Mouse (Mus musculus) midbrain, embryonic 16.5 days (tissue): ENCODE measurements around the gene Ppt2. TPM values are rescaled to one million over a fixed set of nuclear protein-coding genes. Genes with fewer than 3 reads are reported as not detected.

Source experiments
- ATAC-seq: fragments of 200-750 bp; cut with Nextera tagmentation; 2 replicates; pipeline ENCODE4 v1.8.0; 2017; ENCODE audit warnings: moderate TSS enrichment
- H3K27ac ChIP-seq: fragments of 300-500 bp; sonication (generic); 2 replicates; pipeline ENCODE4 v1.5.1; 2014; ENCODE audit warnings: mild to moderate bottlenecking, low read length, mixed read lengths
- H3K27me3 ChIP-seq: fragments of 300-500 bp; sonication (generic); 2 replicates; pipeline ENCODE4 v1.6.1; 2014; ENCODE audit warnings: low read depth, low read length, mixed read lengths; ENCODE audit not compliant: control insufficient read depth, insufficient read depth
- H3K36me3 ChIP-seq: fragments of 300-500 bp; sonication (generic); 2 replicates; pipeline ENCODE4 v1.6.1; 2014; ENCODE audit warnings: mild to moderate bottlenecking, low read length, moderate library complexity, mixed read lengths; ENCODE audit not compliant: control insufficient read depth, insufficient read depth
- H3K4me1 ChIP-seq: fragments of 300-500 bp; sonication (generic); 2 replicates; pipeline ENCODE4 v1.6.1; 2014; ENCODE audit warnings: mild to moderate bottlenecking, low read length, mixed read lengths; ENCODE audit not compliant: control insufficient read depth, insufficient read depth
- H3K4me2 ChIP-seq: fragments of 300-500 bp; sonication (generic); 2 replicates; pipeline ENCODE4 v1.6.1; 2014; ENCODE audit warnings: mild to moderate bottlenecking, low read length, mixed read lengths
- H3K4me3 ChIP-seq: fragments of 300-500 bp; sonication (generic); 2 replicates; pipeline ENCODE4 v1.5.1; 2014; ENCODE audit warnings: low read depth, mild to moderate bottlenecking, low read length, moderate library complexity, mixed read lengths
- H3K9ac ChIP-seq: fragments of 300-500 bp; sonication (generic); 2 replicates; pipeline ENCODE4 v1.6.1; 2014; ENCODE audit warnings: low read depth, low read length, mixed read lengths
- H3K9me3 ChIP-seq: fragments of 300-500 bp; sonication (generic); replicated peaks from 2 replicates; pipeline ENCODE4 v1.6.1; 2014; ENCODE audit warnings: mild to moderate bottlenecking, low read length, mixed read lengths; ENCODE audit not compliant: control insufficient read depth, poor library complexity, severe bottlenecking
- WGBS: fragments of 180-500 bp; shearing (Covaris S2); extraction: QIAGEN DNeasy Blood & Tissue Kit; methylation state at CpG from one replicate; pipeline ENCODE4 v1.1.7; 2014; 5-methylcytosine and 5-hydroxymethylcytosine counted together
- polyA plus RNA-seq: library from polyadenylated mRNA; unstranded; fragments of >200 nt; fragmentation: Nextera tagmentation; extraction: Ambion mirVana; gene quantifications from 2 replicates; pipeline ENCODE4 v1.2.1, GENCODE M21; 2015

Gene Ppt2
- polyA plus RNA-seq, 1 experiment from 2014 or later, result 21.0 TPM

GRCm38 (mm10) chr17:34611050-34611449 is 17.3 kb downstream of the Ppt2 start:
- Histone ChIP-seq H3K27ac (no peak overlapping the region), H3K27me3 (no peaks in the 10 kb centered on the region), H3K9me3 (no peaks in the 10 kb centered on the region), H3K4me1 (peaks cover 26% of the 10 kb centered on the region), H3K4me2 (no peak overlapping the region), H3K36me3 (peaks cover 21% of the 10 kb centered on the region), H3K9ac (no peak overlapping the region), H3K4me3 (no peak overlapping the region)
- ATAC-seq, result no peak
- 95% methylated on average over 8 of the region's 8 CpGs for WGBS

- no peak for ATAC-seq
- no peak overlapping the region for H3K9ac ChIP-seq
- WGBS, result 90% methylated on average over 7 of the region's 7 CpGs
These were observed 20.3 kb downstream of the Ppt2 start for GRCm38 (mm10) chr17:34607997-34608396.

GRCm38 (mm10) chr17:34606186-34607039 is 21.9 kb downstream of the Ppt2 start:
- ATAC-seq, result no peak
- Histone ChIP-seq H3K4me1 (peaks cover 41% of the 10 kb centered on the region), H3K27me3 (no peaks in the 10 kb centered on the region), H3K9ac (peak overlapping the region; percentile 98), H3K27ac (peak overlapping the region; percentile 79), H3K36me3 (peaks cover 5% of the 10 kb centered on the region), H3K4me2 (peak overlapping the region; percentile 94), H3K4me3 (peak overlapping the region; percentile 88), H3K9me3 (no peaks in the 10 kb centered on the region)
- WGBS, result 19% methylated on average over 30 of the region's 32 CpGs

More at GRCm38 (mm10) chr17:34607997-34608396, 20.3 kb downstream of the Ppt2 start:
- no peak overlapping the region for H3K27ac ChIP-seq
- H3K4me3 ChIP-seq, result no peak overlapping the region
- peaks cover 18% of the 10 kb centered on the region for H3K36me3 ChIP-seq
- H3K4me2 ChIP-seq, result no peak overlapping the region
- H3K27me3 ChIP-seq, result no peaks in the 10 kb centered on the region
- peaks cover 34% of the 10 kb centered on the region for H3K4me1 ChIP-seq
- no peaks in the 10 kb centered on the region for H3K9me3 ChIP-seq

GRCm38 (mm10) chr17:34605609-34606008 is 22.7 kb downstream of the Ppt2 start:
- peaks cover 41% of the 10 kb centered on the region for H3K4me1 ChIP-seq
- peak overlapping the region; percentile 94 for H3K4me2 ChIP-seq
- H3K9ac ChIP-seq, result peak overlapping the region; percentile 98
- no peaks in the 10 kb centered on the region for H3K27me3 ChIP-seq
- H3K36me3 ChIP-seq, result peaks cover 7% of the 10 kb centered on the region
- peak; percentile 41 for ATAC-seq
- no peaks in the 10 kb centered on the region for H3K9me3 ChIP-seq
- peak overlapping the region; percentile 88 for H3K4me3 ChIP-seq
- under 1% methylated on average over 30 of the region's 30 CpGs for WGBS
- peak overlapping the region; percentile 79 for H3K27ac ChIP-seq

- Histone ChIP-seq H3K9ac (peak overlapping the region; percentile 98), H3K27me3 (no peaks in the 10 kb centered on the region), H3K36me3 (peaks cover 7% of the 10 kb centered on the region), H3K4me2 (peak overlapping the region; percentile 94), H3K4me3 (peak overlapping the region; percentile 88), H3K9me3 (no peaks in the 10 kb centered on the region), H3K4me1 (peaks cover 41% of the 10 kb centered on the region), H3K27ac (peak overlapping the region; percentile 79)
- no peak for ATAC-seq
- WGBS, result 19% methylated on average over 24 of the region's 24 CpGs
These were observed 23.6 kb downstream of the Ppt2 start for GRCm38 (mm10) chr17:34604511-34605237.

- Histone ChIP-seq H3K36me3 (peaks cover 7% of the 10 kb centered on the region), H3K27ac (peak within 1 kb of the TSS; percentile 85), H3K4me3 (peak within 1 kb of the TSS; percentile 88), H3K27me3 (no peaks in the 10 kb centered on the region), H3K4me1 (peaks cover 40% of the 10 kb centered on the region), H3K4me2 (peak within 1 kb of the TSS; percentile 94), H3K9ac (peak within 1 kb of the TSS; percentile 98), H3K9me3 (no peaks in the 10 kb centered on the region)
- WGBS, result 0% methylated on average over 34 of the region's 35 CpGs
- ATAC-seq, result peak; percentile 89
These were observed 24.2 kb downstream of the Ppt2 start, which contains the start of gene Agpat1 for GRCm38 (mm10) chr17:34604061-34604508. Gene Agpat1 (plus strand): TSS chr17:34604262.

GRCm38 (mm10) chr17:34603375-34604060 is 24.8 kb downstream of the Ppt2 start, which contains the start of gene Rnf5:
Gene Rnf5 (minus strand): TSS chr17:34603690.
- ATAC-seq, result peak; percentile 95
- Histone ChIP-seq H3K9ac (peak within 1 kb of the TSS; percentile 98), H3K4me3 (peak within 1 kb of the TSS; percentile 88), H3K36me3 (peaks cover 7% of the 10 kb centered on the region), H3K4me2 (peak within 1 kb of the TSS; percentile 94), H3K4me1 (peaks cover 35% of the 10 kb centered on the region), H3K9me3 (no peaks in the 10 kb centered on the region), H3K27me3 (no peaks in the 10 kb centered on the region), H3K27ac (peak within 1 kb of the TSS; percentile 85)
- WGBS, result under 1% methylated on average over 30 of the region's 30 CpGs

GRCm38 (mm10) chr17:34601796-34602195 is 26.5 kb downstream of the Ppt2 start:
- ATAC-seq, result no peak
- no peak overlapping the region for H3K27ac ChIP-seq
- peaks cover 7% of the 10 kb centered on the region for H3K36me3 ChIP-seq
- H3K4me2 ChIP-seq, result no peak overlapping the region
- H3K9ac ChIP-seq, result no peak overlapping the region
- no peak overlapping the region for H3K4me3 ChIP-seq
- H3K27me3 ChIP-seq, result no peaks in the 10 kb centered on the region
- H3K4me1 ChIP-seq, result peaks cover 20% of the 10 kb centered on the region
- WGBS, result 86% methylated on average over 12 of the region's 12 CpGs
- H3K9me3 ChIP-seq, result no peaks in the 10 kb centered on the region
